Mouse (Mus musculus) heart, postnatal 0 days (tissue): ENCODE results near the gene Pkd1l1. TPM values are rescaled to one million over a fixed set of nuclear protein-coding genes. Genes with fewer than 3 reads are reported as not detected.

ENCODE experiments used
- ATAC-seq: fragments of 200-750 bp; cut with Nextera tagmentation; 2 replicates; pipeline ENCODE4 v1.8.0; 2017; ENCODE audit warnings: low read depth, moderate number of reproducible peaks, moderate library complexity; ENCODE audit not compliant: insufficient read depth
- DNase-seq: peaks from one replicate; pipeline ENCODE4 v3.0.0-alpha.2; 2016; ENCODE audit warnings: low spot score
- H3K27ac ChIP-seq: fragments of 300-500 bp; sonication (generic); 2 replicates; pipeline ENCODE4 v1.5.1; 2014; ENCODE audit warnings: low read depth, mild to moderate bottlenecking
- H3K27me3 ChIP-seq: fragments of 300-500 bp; sonication (generic); 2 replicates; pipeline ENCODE4 v1.6.1; 2014; ENCODE audit warnings: low read length, mixed read lengths; ENCODE audit not compliant: control insufficient read depth, insufficient read depth
- H3K36me3 ChIP-seq: fragments of 300-500 bp; sonication (generic); replicated peaks from 2 replicates; pipeline ENCODE4 v1.6.1; 2014; ENCODE audit warnings: low read length, mixed read lengths; ENCODE audit not compliant: control insufficient read depth, insufficient read depth
- H3K4me1 ChIP-seq: fragments of 300-500 bp; sonication (generic); 2 replicates; pipeline ENCODE4 v1.6.1; 2014; ENCODE audit warnings: antibody characterized with exemption; ENCODE audit not compliant: control insufficient read depth, insufficient read depth
- H3K4me2 ChIP-seq: fragments of 300-500 bp; sonication (generic); 2 replicates; pipeline ENCODE4 v1.6.1; 2014; ENCODE audit warnings: low read depth, mild to moderate bottlenecking, low read length, moderate library complexity
- H3K4me3 ChIP-seq: fragments of 300-500 bp; sonication (generic); 2 replicates; pipeline ENCODE4 v1.5.1; 2014; ENCODE audit warnings: low read depth, low read length
- H3K9ac ChIP-seq: fragments of 300-500 bp; sonication (generic); replicated peaks from 2 replicates; pipeline ENCODE4 v1.6.1; 2014; ENCODE audit warnings: low read depth, low read length, mixed read lengths
- H3K9me3 ChIP-seq: fragments of 300-500 bp; sonication (generic); replicated peaks from 2 replicates; pipeline ENCODE4 v1.6.1; 2016; ENCODE audit warnings: low read length; ENCODE audit not compliant: control insufficient read depth
- CTCF ChIP-seq: IDR thresholded peaks from 2 replicates; pipeline ENCODE4 v1.5.1; 2016; ENCODE audit warnings: antibody characterized with exemption, control low read depth, low read depth
- EP300 ChIP-seq: IDR thresholded peaks from 2 replicates; pipeline ENCODE4 v1.6.1; 2016; ENCODE audit warnings: antibody characterized with exemption, low read depth
- WGBS: fragments of 180-500 bp; shearing (Covaris S2); extraction: QIAGEN DNeasy Blood & Tissue Kit; methylation state at CpG from one replicate; pipeline ENCODE4 v1.1.7; 2014; 5-methylcytosine and 5-hydroxymethylcytosine counted together
- polyA plus RNA-seq: library from polyadenylated mRNA; unstranded; fragments of >200 nt; fragmentation: Nextera tagmentation; extraction: Ambion mirVana; gene quantifications from 2 replicates; pipeline ENCODE4 v1.2.1, GENCODE M21; 2015
- total RNA-seq: library from RNA; depleted of rRNA; stranded (reverse); fragments of >200 nt; gene quantifications from 2 replicates; pipeline ENCODE4 v1.2.3, GENCODE M21; 2014; ENCODE audit warnings: low replicate concordance

Gene Pkd1l1
- total and polyA plus RNA-seq, 2 experiments from 2014 or later, result 0.01 TPM; not detected in 1

GRCm38 (mm10) chr11:8859868-8860267 is 113.2 kb downstream of the Pkd1l1 start:
- H3K4me2 ChIP-seq, result no peak overlapping the region
- H3K36me3 ChIP-seq, result no peaks in the 10 kb centered on the region
- 17% methylated on average over 5 of the region's 5 CpGs for WGBS
- H3K9me3 ChIP-seq, result no peaks in the 10 kb centered on the region
- no peak overlapping the region for H3K4me3 ChIP-seq
- DNase-seq (peak; percentile 34), ATAC-seq (no peak)
- H3K9ac ChIP-seq, result no peak overlapping the region
- H3K27ac ChIP-seq, result no peak overlapping the region
- no peaks in the 10 kb centered on the region for H3K27me3 ChIP-seq
- H3K4me1 ChIP-seq, result no peaks in the 10 kb centered on the region
- TF ChIP-seq CTCF, result peak; percentile 73
- no peak for TF ChIP-seq EP300

DNA sequence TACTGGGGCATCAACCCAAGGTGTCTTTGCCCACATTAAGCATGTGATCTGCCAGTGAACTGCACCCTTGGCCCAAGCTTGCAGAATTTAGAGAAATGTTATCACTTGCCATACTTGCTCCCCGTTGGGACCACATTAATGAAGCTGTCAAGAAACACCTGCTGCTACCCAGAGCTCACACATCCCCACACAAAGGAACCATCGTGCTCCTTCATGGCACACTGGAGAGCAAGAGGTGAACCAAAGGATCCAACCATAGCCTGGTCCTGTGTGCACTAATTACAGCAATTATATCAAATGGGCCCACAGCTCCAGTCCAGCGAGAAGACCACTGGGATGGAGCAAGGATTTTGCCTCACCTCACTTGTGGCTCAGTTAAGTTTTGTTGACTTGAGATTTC is 114.0 kb downstream of the Pkd1l1 start:
- 75% methylated on average over 3 of the region's 3 CpGs for WGBS
- ATAC-seq, result no peak

DNA sequence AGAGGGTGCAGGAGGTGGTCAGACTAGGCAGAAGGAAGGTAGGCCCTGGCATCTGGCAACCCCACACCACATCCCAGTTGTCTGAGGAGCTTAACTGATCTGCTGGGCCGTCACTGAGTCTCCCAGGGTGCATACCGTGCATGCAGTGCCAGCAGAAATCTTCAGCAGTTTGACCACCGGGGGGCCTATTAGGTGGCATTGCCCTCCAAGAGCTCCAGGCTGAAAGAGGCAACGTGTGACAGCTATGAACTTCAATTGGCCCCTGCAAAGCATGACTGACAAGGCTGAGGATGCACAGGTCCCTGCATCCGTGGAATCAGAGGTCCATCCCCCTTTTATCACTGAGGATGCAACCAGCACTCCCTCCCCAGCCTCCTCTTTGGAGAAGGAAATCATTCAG is 116.9 kb downstream of the Pkd1l1 start:
- no peaks in the 10 kb centered on the region for H3K36me3 ChIP-seq
- ATAC-seq (no peak), DNase-seq (no peak)
- TF ChIP-seq CTCF, result no peak
- TF ChIP-seq EP300, result no peak
- no peak overlapping the region for H3K9ac ChIP-seq
- no peaks in the 10 kb centered on the region for H3K9me3 ChIP-seq
- WGBS, result 55% methylated on average over 5 of the region's 5 CpGs
- H3K27me3 ChIP-seq, result no peaks in the 10 kb centered on the region
- H3K27ac ChIP-seq, result no peak overlapping the region
- H3K4me3 ChIP-seq, result no peak overlapping the region
- no peak overlapping the region for H3K4me2 ChIP-seq
- no peaks in the 10 kb centered on the region for H3K4me1 ChIP-seq

More for the DNA sequence above, 114.0 kb downstream of the Pkd1l1 start:
- H3K27ac ChIP-seq, result no peak overlapping the region
- H3K36me3 ChIP-seq, result no peaks in the 10 kb centered on the region
- H3K27me3 ChIP-seq, result no peaks in the 10 kb centered on the region
- H3K4me2 ChIP-seq, result no peak overlapping the region
- H3K9me3 ChIP-seq, result no peaks in the 10 kb centered on the region
- H3K9ac ChIP-seq, result no peak overlapping the region
- TF ChIP-seq EP300, result no peak
- no peak for TF ChIP-seq CTCF
- H3K4me3 ChIP-seq, result no peak overlapping the region
- H3K4me1 ChIP-seq, result no peaks in the 10 kb centered on the region
- DNase-seq, result no peak

GRCm38 (mm10) chr11:8848049-8848448 is 125.0 kb downstream of the Pkd1l1 start:
- no peak for TF ChIP-seq CTCF
- no peak for TF ChIP-seq EP300
- Histone ChIP-seq H3K9me3 (no peaks in the 10 kb centered on the region), H3K4me2 (no peak overlapping the region), H3K36me3 (no peaks in the 10 kb centered on the region), H3K4me3 (no peak overlapping the region), H3K27ac (no peak overlapping the region), H3K27me3 (no peaks in the 10 kb centered on the region), H3K9ac (no peak overlapping the region), H3K4me1 (no peaks in the 10 kb centered on the region)
- DNase-seq (no peak), ATAC-seq (no peak)

GRCm38 (mm10) chr11:8847627-8848026 is 125.4 kb downstream of the Pkd1l1 start:
- no peak for TF ChIP-seq EP300
- TF ChIP-seq CTCF, result no peak
- Histone ChIP-seq H3K4me3 (no peak overlapping the region), H3K36me3 (no peaks in the 10 kb centered on the region), H3K27me3 (no peaks in the 10 kb centered on the region), H3K4me1 (no peaks in the 10 kb centered on the region), H3K4me2 (no peak overlapping the region), H3K27ac (no peak overlapping the region), H3K9ac (no peak overlapping the region), H3K9me3 (no peaks in the 10 kb centered on the region)
- 76% methylated on average over 2 of the region's 2 CpGs for WGBS
- DNase-seq (no peak), ATAC-seq (no peak)

DNA sequence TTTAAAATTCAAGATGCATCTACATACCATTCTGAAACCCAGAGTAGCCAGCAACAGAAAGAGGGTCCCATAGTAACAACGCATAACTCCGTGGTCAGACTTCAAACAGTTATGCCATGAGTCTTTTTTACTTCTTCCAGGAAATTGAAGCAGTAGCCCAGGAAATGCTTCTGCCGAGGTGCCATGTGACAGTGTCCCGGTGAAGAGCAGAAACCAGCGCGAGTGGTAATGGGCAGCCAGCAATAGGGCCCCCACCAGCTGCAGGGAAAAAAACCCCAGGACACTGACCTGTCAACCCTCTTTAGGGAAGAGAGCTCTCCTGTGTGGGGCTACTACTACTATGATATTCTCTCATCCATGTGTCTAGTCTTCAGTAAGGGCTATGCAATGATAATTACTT is 136.9 kb downstream of the Pkd1l1 start:
- H3K9ac ChIP-seq, result no peak overlapping the region
- H3K36me3 ChIP-seq, result no peaks in the 10 kb centered on the region
- TF ChIP-seq EP300, result no peak
- no peaks in the 10 kb centered on the region for H3K9me3 ChIP-seq
- DNase-seq, result no peak
- no peaks in the 10 kb centered on the region for H3K4me1 ChIP-seq
- no peak for ATAC-seq
- H3K27ac ChIP-seq, result no peak overlapping the region
- no peak overlapping the region for H3K4me3 ChIP-seq
- H3K4me2 ChIP-seq, result no peak overlapping the region
- no peaks in the 10 kb centered on the region for H3K27me3 ChIP-seq
- WGBS, result 94% methylated on average over 6 of the region's 6 CpGs
